Mouse (Mus musculus): ENCODE measurements around the gene Csn1s1. TPM values are rescaled to one million over a fixed set of nuclear protein-coding genes. Genes with fewer than 3 reads are reported as not detected.

Gene Csn1s1
- total RNA-seq (2021): not detected
- polyA plus RNA-seq (2012; rRNA removed): not detected in 2 replicates
- long read RNA-seq: 0 reads

DNA sequence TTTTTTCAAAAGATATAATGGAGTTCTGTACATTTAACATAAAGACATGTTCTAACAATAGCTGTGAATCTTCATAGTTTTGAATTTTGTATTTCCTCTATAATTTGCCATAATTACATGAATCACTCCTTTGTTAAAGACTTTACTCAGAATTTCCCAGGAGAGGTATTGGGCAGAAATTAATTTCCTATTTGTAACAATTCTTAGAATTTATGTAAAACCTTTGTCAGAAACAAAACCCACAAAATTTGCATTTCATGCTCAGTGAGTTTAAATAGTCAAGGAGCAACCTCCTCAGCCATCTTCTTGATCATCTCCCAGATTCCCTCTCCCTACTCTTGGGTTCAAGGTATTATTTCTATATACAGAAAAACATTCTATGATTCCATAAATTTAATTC, at the start of gene Csn1s1:
TSS of gene Csn1s1 (plus strand) at position 301 of the 400 bp plus-strand sequence.
- H3K4me1 ChIP-seq (ENCODE audit: control insufficient read depth, insufficient read depth, low read length): no peaks in the 10 kb centered on the region
- no peaks in the 10 kb centered on the region for H3K79me2 ChIP-seq (replicated peaks; ENCODE audit: control insufficient read depth, insufficient read depth, low read length)
- H3K4me3 ChIP-seq: no peak within 1 kb of the TSS
- no peaks in the 10 kb centered on the region for H3K27me3 ChIP-seq (ENCODE audit: control insufficient read depth, insufficient read depth, low read length)
- no peak for DNase-seq
- no peak within 1 kb of the TSS for H3K27ac ChIP-seq
- intact Hi-C loops (cut with DNase I): no loop called here
- no peak for TF ChIP-seq POLR2A (IDR thresholded peaks at IDR 0.05; ENCODE audit: insufficient read depth, low read depth, low read length)
- no peak for TF ChIP-seq EP300 (IDR thresholded peaks at IDR 0.05; ENCODE audit: insufficient read depth, low read depth, low read length)
- TF ChIP-seq CTCF (IDR thresholded peaks at IDR 0.05): no peak
- H3K36me3 ChIP-seq (ENCODE audit: control insufficient read depth, insufficient read depth, low read length): no peaks in the 10 kb centered on the region
- H3K9ac ChIP-seq (ENCODE audit: low read depth, low read length): no peak within 1 kb of the TSS

DNA sequence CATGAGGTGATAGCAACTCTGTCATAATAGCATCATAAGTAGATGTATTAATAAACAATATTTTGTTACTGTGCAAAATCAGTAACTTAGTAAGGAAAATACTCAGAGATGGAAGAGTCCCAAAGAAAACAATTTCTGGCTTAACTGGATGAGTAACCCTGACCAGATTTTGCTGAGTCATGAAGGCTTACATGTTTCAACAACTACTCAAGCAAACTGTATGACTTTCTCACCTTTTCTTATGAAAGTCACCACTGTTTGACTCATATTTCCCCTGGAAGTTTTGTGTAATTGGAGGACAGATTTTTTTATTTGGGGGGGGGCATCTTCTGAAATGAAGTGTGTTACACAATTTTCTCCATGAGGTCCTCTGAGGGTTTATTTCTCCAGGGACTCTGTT, 43.3 kb upstream of the Csn1s1 start:
- Histone ChIP-seq H3K27ac (no peak overlapping the region), H3K9ac (ENCODE audit: low read depth, low read length) (no peak overlapping the region), H3K79me2 (replicated peaks; ENCODE audit: control insufficient read depth, insufficient read depth, low read length) (no peaks in the 10 kb centered on the region), H3K4me1 (ENCODE audit: control insufficient read depth, insufficient read depth, low read length) (no peaks in the 10 kb centered on the region), H3K27me3 (ENCODE audit: control insufficient read depth, insufficient read depth, low read length) (no peaks in the 10 kb centered on the region), H3K36me3 (ENCODE audit: control insufficient read depth, insufficient read depth, low read length) (no peaks in the 10 kb centered on the region), H3K4me3 (no peak overlapping the region)
- intact Hi-C loops (cut with DNase I): no loop called here
- TF ChIP-seq POLR2A (IDR thresholded peaks at IDR 0.05; ENCODE audit: insufficient read depth, low read depth, low read length): no peak
- TF ChIP-seq CTCF (IDR thresholded peaks at IDR 0.05): no peak
- TF ChIP-seq EP300 (IDR thresholded peaks at IDR 0.05; ENCODE audit: insufficient read depth, low read depth, low read length): no peak
- DNase-seq: no peak

DNA sequence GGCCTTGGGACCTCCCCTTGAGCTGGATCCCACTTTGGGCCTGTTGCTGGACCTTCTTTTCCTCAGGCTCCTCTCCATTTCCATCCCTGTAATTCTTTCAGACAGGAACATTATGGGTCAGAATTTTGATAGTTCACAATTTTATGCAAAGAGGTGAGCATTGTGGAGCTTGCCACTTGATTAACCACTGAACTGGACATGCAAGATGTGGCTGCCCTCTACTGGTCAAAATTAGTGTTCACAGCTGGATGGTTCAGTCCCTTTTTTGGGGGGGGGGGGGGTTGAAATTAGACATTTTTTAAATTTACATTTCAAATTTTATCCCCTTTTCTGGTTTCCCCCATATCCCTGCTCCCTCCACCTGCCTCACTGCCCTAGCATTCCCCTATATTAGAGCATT, 23.2 kb upstream of the Csn1s1 start:
- intact Hi-C loops (cut with DNase I): no loop called here

GRCm38 (mm10) chr5:87699530-87699929, 33.5 kb downstream of the Csn1s1 start, which contains the start of gene Csn2:
Csn2 (minus strand) TSS chr5:87699630.
- Histone ChIP-seq H3K79me2 (replicated peaks; ENCODE audit: control insufficient read depth, insufficient read depth, low read length) (no peaks in the 10 kb centered on the region), H3K4me3 (no peak within 1 kb of the TSS), H3K36me3 (ENCODE audit: control insufficient read depth, insufficient read depth, low read length) (no peaks in the 10 kb centered on the region), H3K9ac (ENCODE audit: low read depth, low read length) (no peak within 1 kb of the TSS), H3K27me3 (ENCODE audit: control insufficient read depth, insufficient read depth, low read length) (no peaks in the 10 kb centered on the region), H3K4me1 (ENCODE audit: control insufficient read depth, insufficient read depth, low read length) (no peaks in the 10 kb centered on the region), H3K27ac (no peak within 1 kb of the TSS)
- no peak for TF ChIP-seq EP300 (IDR thresholded peaks at IDR 0.05; ENCODE audit: insufficient read depth, low read depth, low read length)
- no peak for TF ChIP-seq CTCF (IDR thresholded peaks at IDR 0.05)
- TF ChIP-seq POLR2A (IDR thresholded peaks at IDR 0.05; ENCODE audit: insufficient read depth, low read depth, low read length): no peak
- no peak for DNase-seq
- intact Hi-C loops (cut with DNase I): no loop called here
- WGBS: 74% methylated on average over 3 of the region's 3 CpGs

More for the DNA sequence above, 23.2 kb upstream of the Csn1s1 start:
- Histone ChIP-seq H3K9ac (ENCODE audit: low read depth, low read length) (no peak overlapping the region), H3K27ac (no peak overlapping the region), H3K4me1 (ENCODE audit: control insufficient read depth, insufficient read depth, low read length) (no peaks in the 10 kb centered on the region), H3K27me3 (ENCODE audit: control insufficient read depth, insufficient read depth, low read length) (no peaks in the 10 kb centered on the region), H3K79me2 (replicated peaks; ENCODE audit: control insufficient read depth, insufficient read depth, low read length) (no peaks in the 10 kb centered on the region), H3K4me3 (no peak overlapping the region), H3K36me3 (ENCODE audit: control insufficient read depth, insufficient read depth, low read length) (no peaks in the 10 kb centered on the region)
- no peak for DNase-seq
- no peak for TF ChIP-seq POLR2A (IDR thresholded peaks at IDR 0.05; ENCODE audit: insufficient read depth, low read depth, low read length)
- TF ChIP-seq CTCF (IDR thresholded peaks at IDR 0.05): peak; percentile 37
- TF ChIP-seq EP300 (IDR thresholded peaks at IDR 0.05; ENCODE audit: insufficient read depth, low read depth, low read length): no peak

DNA sequence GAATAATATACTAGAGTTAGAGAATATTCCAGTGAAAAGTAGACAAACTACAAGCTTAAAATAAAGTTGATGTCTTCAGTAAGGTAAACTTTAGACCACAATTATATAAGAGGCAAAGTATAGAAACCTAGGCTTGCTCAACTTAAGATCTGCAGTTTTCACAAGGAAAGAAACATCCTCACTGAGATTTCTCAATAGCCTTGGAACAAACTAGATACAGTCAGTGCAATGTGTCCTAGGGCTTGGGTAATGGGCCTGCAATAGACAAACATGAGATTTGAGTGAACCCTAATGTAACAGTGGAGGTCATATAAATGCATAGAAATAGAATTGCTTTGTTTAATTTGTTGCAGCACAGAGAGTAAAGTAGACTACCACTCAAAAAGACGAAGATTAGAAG, 39.9 kb downstream of the Csn1s1 start:
- Histone ChIP-seq H3K27ac (no peak overlapping the region), H3K4me1 (ENCODE audit: control insufficient read depth, insufficient read depth, low read length) (no peaks in the 10 kb centered on the region), H3K79me2 (replicated peaks; ENCODE audit: control insufficient read depth, insufficient read depth, low read length) (no peaks in the 10 kb centered on the region), H3K9ac (ENCODE audit: low read depth, low read length) (no peak overlapping the region), H3K4me3 (no peak overlapping the region), H3K36me3 (ENCODE audit: control insufficient read depth, insufficient read depth, low read length) (no peaks in the 10 kb centered on the region), H3K27me3 (ENCODE audit: control insufficient read depth, insufficient read depth, low read length) (no peaks in the 10 kb centered on the region)
- no peak for DNase-seq
- intact Hi-C loops (cut with DNase I): no loop called here
- WGBS: 43% methylated on average over 1 of the region's 1 CpGs
- TF ChIP-seq POLR2A (IDR thresholded peaks at IDR 0.05; ENCODE audit: insufficient read depth, low read depth, low read length): no peak
- no peak for TF ChIP-seq EP300 (IDR thresholded peaks at IDR 0.05; ENCODE audit: insufficient read depth, low read depth, low read length)
- TF ChIP-seq CTCF (IDR thresholded peaks at IDR 0.05): no peak

Other genes with a start within 250 kb of the Csn1s1 start
- not detected for gene Ugt2b38, start 242.0 kb upstream of the Csn1s1 start, total RNA-seq (2021)
- not detected in 2 replicates for gene Ugt2b38, start 242.0 kb upstream of the Csn1s1 start, polyA plus RNA-seq (2012; rRNA removed)
- not detected for gene Ugt2a2, start 183.9 kb upstream of the Csn1s1 start, total RNA-seq (2021)
- not detected in 2 replicates for gene Ugt2a2, start 183.9 kb upstream of the Csn1s1 start, polyA plus RNA-seq (2012; rRNA removed)
- gene Gm43638, start 179.4 kb upstream of the Csn1s1 start, total RNA-seq (2021): not detected
- gene Gm43638, start 179.4 kb upstream of the Csn1s1 start, polyA plus RNA-seq (2012; rRNA removed): not detected in 2 replicates
- not detected for gene Ugt2a1, start 175.3 kb upstream of the Csn1s1 start, total RNA-seq (2021)
- not detected in 2 replicates for gene Ugt2a1, start 175.3 kb upstream of the Csn1s1 start, polyA plus RNA-seq (2012; rRNA removed)
- not detected for gene Sult1b1, start 128.0 kb upstream of the Csn1s1 start, total RNA-seq (2021)
- gene Sult1b1, start 128.0 kb upstream of the Csn1s1 start, polyA plus RNA-seq (2012; rRNA removed): 0.16 TPM in 1 of 2 replicates, not detected in the other
- not detected for gene Sult1d1, start 97.2 kb upstream of the Csn1s1 start, total RNA-seq (2021)
- 0.61 TPM in 1 of 2 replicates, not detected in the other for gene Sult1d1, start 97.2 kb upstream of the Csn1s1 start, polyA plus RNA-seq (2012; rRNA removed)
- gene Sult1e1, start 74.6 kb upstream of the Csn1s1 start, total RNA-seq (2021): not detected
- not detected in 2 replicates for gene Sult1e1, start 74.6 kb upstream of the Csn1s1 start, polyA plus RNA-seq (2012; rRNA removed)
- not detected for gene Csn2, start 33.4 kb downstream of the Csn1s1 start, total RNA-seq (2021)
- gene Csn2, start 33.4 kb downstream of the Csn1s1 start, polyA plus RNA-seq (2012; rRNA removed): not detected in 2 replicates
- not detected for gene Csn1s2a, start 108.4 kb downstream of the Csn1s1 start, total RNA-seq (2021)
- not detected in 2 replicates for gene Csn1s2a, start 108.4 kb downstream of the Csn1s1 start, polyA plus RNA-seq (2012; rRNA removed)
- gene Csn1s2b, start 141.9 kb downstream of the Csn1s1 start, total RNA-seq (2021): not detected
- gene Csn1s2b, start 141.9 kb downstream of the Csn1s1 start, polyA plus RNA-seq (2012; rRNA removed): not detected in 2 replicates
- gene Prr27, start 159.5 kb downstream of the Csn1s1 start, total RNA-seq (2021): not detected
- 0.16 TPM in 1 of 2 replicates, not detected in the other for gene Prr27, start 159.5 kb downstream of the Csn1s1 start, polyA plus RNA-seq (2012; rRNA removed)
- gene Odam, start 218.8 kb downstream of the Csn1s1 start, total RNA-seq (2021): not detected
- not detected in 2 replicates for gene Odam, start 218.8 kb downstream of the Csn1s1 start, polyA plus RNA-seq (2012; rRNA removed)

All from heart, adult 2 months (tissue).